Mouse (Mus musculus) retina, postnatal 7 days (tissue): ENCODE results near the gene Defa26.
"Not testable (repeated sequence)": the region's sequence is repeated elsewhere in the genome, so short reads cannot be mapped to it uniquely, and the experiment has no call there.

Experiments used
- DNase-seq: peaks from one replicate; pipeline ENCODE4 v3.0.0-alpha.2; 2012; ENCODE audit warnings: low read depth, low spot score

The Defa26 gene

DNA sequence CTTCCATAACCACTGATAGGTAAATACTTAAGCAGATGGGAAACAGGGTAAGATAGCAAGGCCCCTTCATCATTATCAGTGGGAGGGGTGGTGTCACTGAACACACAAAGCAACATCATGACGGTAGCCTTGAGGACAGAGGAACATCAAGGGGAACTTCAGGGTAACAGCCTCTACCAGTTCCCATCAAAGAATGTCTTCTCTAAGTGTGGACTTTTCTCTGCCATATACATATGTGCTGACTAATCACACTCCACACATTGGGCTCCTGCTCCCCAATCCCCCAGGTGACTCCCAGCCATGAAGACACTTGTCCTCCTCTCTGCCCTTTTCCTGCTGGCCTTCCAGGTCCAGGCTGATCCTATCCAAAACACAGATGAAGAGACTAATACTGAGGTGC, at the start of gene Defa26:
TSS of gene Defa26 (plus strand) at position 301 of the 400 bp plus-strand sequence.
- not testable (repeated sequence) for DNase-seq

DNA sequence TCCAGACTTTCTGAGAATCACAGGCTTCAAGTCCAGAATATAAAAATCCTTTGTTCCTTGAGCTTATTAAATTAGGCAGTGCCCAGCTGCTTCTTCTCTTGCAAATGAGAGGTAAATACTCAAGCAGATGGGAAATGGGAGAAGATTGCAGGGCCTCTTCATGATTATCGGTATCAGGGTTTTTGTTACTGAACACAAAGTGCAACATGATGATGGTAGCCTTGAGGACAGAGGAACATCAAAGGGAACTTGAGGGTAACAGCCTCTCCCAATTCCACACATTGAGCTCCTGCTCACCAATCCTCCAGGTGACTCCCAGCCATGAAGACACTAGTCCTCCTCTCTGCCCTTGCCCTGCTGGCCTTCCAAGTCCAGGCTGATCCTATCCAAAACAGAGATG, 35.3 kb upstream of the Defa26 start, which contains the start of gene Defa28:
TSS of gene Defa28 (plus strand) at position 301 of the 400 bp plus-strand sequence.
- not testable (repeated sequence) for DNase-seq

DNA sequence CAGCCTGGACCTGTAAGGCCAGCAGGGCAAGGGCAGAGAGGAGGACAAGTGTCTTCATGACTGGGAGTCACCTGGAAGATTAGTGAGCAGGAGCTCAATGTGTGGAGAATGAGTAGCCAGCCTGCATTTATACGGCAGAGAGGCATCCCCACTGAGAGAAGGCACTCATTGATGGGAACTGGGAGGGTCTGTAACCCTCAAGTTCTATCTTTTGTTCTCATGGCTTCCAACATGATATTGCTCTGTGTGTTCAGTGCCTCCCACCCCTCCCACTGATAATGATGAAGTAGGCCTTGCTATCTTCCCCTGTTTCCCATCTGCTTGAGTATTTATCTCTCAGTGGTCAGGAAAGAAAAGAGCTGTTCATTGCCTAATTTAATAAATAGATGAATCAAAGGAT, 23.6 kb upstream of the Defa26 start, which contains the start of gene Gm7861:
TSS of gene Gm7861 (minus strand) at position 101 of the 400 bp plus-strand sequence.
- DNase-seq, result not testable (repeated sequence)

DNA sequence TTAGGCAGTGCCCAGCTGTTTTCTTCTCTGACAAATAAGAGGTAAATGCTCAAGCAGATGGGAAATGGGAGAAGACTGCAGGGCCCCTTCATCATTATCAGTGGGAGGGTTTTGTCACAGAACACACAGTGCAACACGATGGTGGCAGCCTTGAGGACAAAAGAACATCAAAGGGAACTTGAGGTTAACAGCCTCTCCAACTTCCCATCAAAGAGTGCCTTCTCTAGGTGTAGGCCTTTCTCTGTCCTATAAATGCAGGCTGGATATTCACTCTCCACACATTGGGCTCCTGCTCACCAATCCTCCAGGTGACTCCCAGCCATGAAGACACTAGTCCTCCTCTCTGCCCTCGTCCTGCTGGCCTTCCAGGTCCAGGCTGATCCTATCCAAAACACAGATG, 37.5 kb downstream of the Defa26 start, which contains the start of gene Defa17:
TSS of gene Defa17 (plus strand) at position 301 of the 400 bp plus-strand sequence.
- not testable (repeated sequence) for DNase-seq

DNA sequence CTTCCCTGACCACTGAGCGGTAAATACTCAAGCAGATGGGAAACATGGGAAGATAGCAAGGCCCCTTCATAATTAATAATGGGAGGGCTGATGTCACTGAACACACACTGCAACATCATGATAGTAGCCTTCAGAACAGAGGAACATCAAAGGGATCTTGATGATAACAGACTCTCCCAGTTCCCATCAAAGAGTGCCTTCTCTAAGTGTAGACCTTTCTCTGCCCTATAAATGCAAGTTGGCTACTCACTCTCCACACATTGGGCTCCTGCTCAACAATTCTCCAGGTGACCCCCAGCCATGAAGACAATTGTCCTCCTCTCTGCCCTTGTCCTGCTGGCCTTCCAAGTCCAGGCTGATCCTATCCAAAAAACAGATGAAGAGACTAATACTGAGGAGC, 47.5 kb downstream of the Defa26 start, which contains the start of gene Defa34:
TSS of gene Defa34 (plus strand) at position 301 of the 400 bp plus-strand sequence.
- DNase-seq, result not testable (repeated sequence)
